16 mouse cellular contexts compared by ENCODE assay signal in genomic region chr2:43788484-43788883, GRCm38 (mm10). TPM values are rescaled to one million over a fixed set of nuclear protein-coding genes. Genes with fewer than 3 reads are reported as not detected.
DNase-seq lines count a peak whose midpoint lies in the region; ATAC-seq lines count a peak whose summit lies in the region.
"Had no signal": no experiment of that assay in that cellular context is flagged by ENCODE, and none has a peak within 500 bp of the region (broad histone marks: within the 10 kb centered on the region; RNA-seq: fewer than 3 reads in every experiment).

No protein-coding gene starts in this region.

- 26% methylated on average over 8 of the region's 8 CpGs for WGBS in kidney, embryonic 15.5 days
- 23% methylated on average over 8 of the region's 8 CpGs for WGBS in midbrain, embryonic 13.5 days
- WGBS in midbrain, embryonic 14.5 days, result 29% methylated on average over 8 of the region's 8 CpGs

- peaks cover 17% of the 10 kb centered on the region; the same call in 1 of the 2 replicates for H3K27me3 ChIP-seq in kidney, embryonic 15.5 days
- H3K27me3 ChIP-seq in midbrain, embryonic 13.5 days, result no peaks in the 10 kb centered on the region
- no peaks in the 10 kb centered on the region for H3K27me3 ChIP-seq in midbrain, embryonic 14.5 days (ENCODE audit: control insufficient read depth, insufficient read depth, low read length)
- H3K27me3 ChIP-seq: liver, embryonic 12.5 days had no signal

- peak overlapping the region; percentile 4; the same call in 1 of the 2 replicates for H3K4me2 ChIP-seq in kidney, embryonic 15.5 days
- H3K4me2 ChIP-seq in midbrain, embryonic 13.5 days (replicated peaks), result 0 out of 2 replicates have a peak overlapping the region, but pooled peaks have one; percentile 0
- H3K4me2 ChIP-seq in midbrain, embryonic 14.5 days (ENCODE audit: low read length), result no peak overlapping the region
- H3K4me2 ChIP-seq: liver, embryonic 12.5 days had no signal

- no peak for ATAC-seq in kidney, embryonic 15.5 days (replicated peaks; ENCODE audit: low FRiP score)
- peak; percentile 27; the same call in 1 of the 2 replicates for ATAC-seq in midbrain, embryonic 13.5 days
- ATAC-seq in midbrain, embryonic 14.5 days (ENCODE audit: low FRiP score, low TSS enrichment), result no peak
- ATAC-seq: liver, embryonic 12.5 days; Patski had no signal

- no peak overlapping the region for H3K9ac ChIP-seq in kidney, embryonic 15.5 days
- no peak overlapping the region for H3K9ac ChIP-seq in midbrain, embryonic 13.5 days (replicated peaks)
- no peak overlapping the region for H3K9ac ChIP-seq in midbrain, embryonic 14.5 days (replicated peaks; ENCODE audit: low read length)
- H3K9ac ChIP-seq: liver, embryonic 12.5 days had no signal

- no peaks in the 10 kb centered on the region for H3K9me3 ChIP-seq in kidney, embryonic 15.5 days (replicated peaks)
- H3K9me3 ChIP-seq in midbrain, embryonic 13.5 days, result no peaks in the 10 kb centered on the region
- no peaks in the 10 kb centered on the region for H3K9me3 ChIP-seq in midbrain, embryonic 14.5 days (ENCODE audit: control insufficient read depth, low read length)
- H3K9me3 ChIP-seq: liver, embryonic 12.5 days had no signal

- H3K4me1 ChIP-seq in kidney, embryonic 15.5 days, result peaks cover 12% of the 10 kb centered on the region; the same call in 1 of the 2 replicates
- H3K4me1 ChIP-seq in midbrain, embryonic 13.5 days (replicated peaks), result peaks cover 25% of the 10 kb centered on the region
- 0 out of 2 replicates have a peak, but pooled peaks cover 6% of the 10 kb centered on the region for H3K4me1 ChIP-seq in midbrain, embryonic 14.5 days (ENCODE audit: control insufficient read depth, insufficient read depth, low read length)

- H3K4me3 ChIP-seq in kidney, embryonic 15.5 days (replicated peaks), result no peak overlapping the region
- H3K4me3 ChIP-seq in midbrain, embryonic 13.5 days (replicated peaks), result no peak overlapping the region
- no peak overlapping the region for H3K4me3 ChIP-seq in midbrain, embryonic 14.5 days (replicated peaks; ENCODE audit: low read depth, low read length)
- H3K4me3 ChIP-seq: gastrocnemius, adult 2 months; liver, embryonic 12.5 days had no signal

- DNase-seq in embryo, embryonic 11 days, result peak; percentile 10
- DNase-seq in embryo, embryonic 10 days (ENCODE audit: low spot score), result no peak
- DNase-seq in kidney, postnatal 14 days, result no peak
- DNase-seq in midbrain, embryonic 14.5 days, result no peak
- DNase-seq in liver, result no peak
- no peak for DNase-seq in heart, postnatal 36 days
- DNase-seq: cerebellum, adult 2 months; gastrocnemius, adult 2 months; heart, postnatal 14 days; kidney, adult 18-20 months; lung, postnatal 36 days; right cerebral cortex, postnatal 4 days had no signal

- intact Hi-C loops in heart, postnatal 36 days (cut with DNase I), result loop anchor here (5.0 kb wide), 2 partner anchors 64 to 114 kb away; no protein-coding TSS in a partner anchor

- H3K27ac ChIP-seq in kidney, embryonic 15.5 days, result no peak overlapping the region
- H3K27ac ChIP-seq in midbrain, embryonic 13.5 days, result no peak overlapping the region
- no peak overlapping the region for H3K27ac ChIP-seq in midbrain, embryonic 14.5 days (replicated peaks; ENCODE audit: low read depth, low read length)
- H3K27ac ChIP-seq: gastrocnemius, adult 2 months; liver, embryonic 12.5 days had no signal

- H3K36me3 ChIP-seq in kidney, embryonic 15.5 days, result no peaks in the 10 kb centered on the region
- H3K36me3 ChIP-seq in midbrain, embryonic 13.5 days, result no peaks in the 10 kb centered on the region
- no peaks in the 10 kb centered on the region for H3K36me3 ChIP-seq in midbrain, embryonic 14.5 days (ENCODE audit: control insufficient read depth, insufficient read depth, low read length)
- H3K36me3 ChIP-seq: liver, embryonic 12.5 days had no signal

RNA-seq across cellular contexts. Expression of gene Arhgap15, which starts 39.9 kb away (rescaled TPM):
- polyA plus RNA-seq in kidney, embryonic 15.5 days (2015; fragmentation: Nextera tagmentation; extraction: Ambion mirVana), result 0.89 and 1.1 TPM in 2 replicates
- polyA plus RNA-seq in midbrain, embryonic 13.5 days (2015; fragmentation: Nextera tagmentation; extraction: Ambion mirVana), result 0.57 and 0.59 TPM in 2 replicates
- polyA plus RNA-seq in midbrain, embryonic 14.5 days (2014; fragmentation: Nextera tagmentation; extraction: Ambion mirVana), result 1.8 and 1.9 TPM in 2 replicates
- total RNA-seq in heart, postnatal 36 days (2021), result under 1 TPM; 0.86 to 0.92 TPM
- polyA plus RNA-seq: Patski had no signal
